Mouse (Mus musculus): ENCODE measurements at regions not wholly inside any gene's neighbourhood (a gene's known extent, or its start where the extent isn't known, plus 50 kb on each side); places are given as distances from the start of the nearest gene placed in this dataset.

DNA sequence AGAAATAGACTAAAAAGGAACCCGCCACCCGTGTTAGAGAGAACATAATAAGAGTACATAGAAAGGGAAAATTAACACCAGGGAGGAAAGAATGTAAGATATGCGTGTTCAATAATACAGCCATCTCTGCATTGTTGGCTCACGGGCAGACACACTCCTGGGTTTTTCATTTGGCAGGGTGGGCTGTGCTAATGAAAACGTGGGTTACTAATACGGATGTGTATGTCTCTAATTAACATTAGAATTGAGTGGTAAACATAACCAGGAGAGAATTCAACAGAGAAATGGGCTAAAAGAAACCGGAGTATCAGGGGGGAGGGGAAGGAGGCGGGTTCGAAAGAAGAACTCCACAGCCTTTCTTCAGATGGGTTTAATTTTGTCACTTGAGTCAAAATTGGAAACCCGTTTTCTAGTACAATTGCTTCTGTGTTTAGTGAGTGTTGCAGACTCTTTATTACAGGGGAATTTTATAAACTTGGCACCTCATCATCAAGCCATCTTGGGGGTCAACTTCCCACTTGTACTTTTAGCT, 134.4 kb upstream of the Kiz start:
- ATAC-seq (ENCODE audit: insufficient read depth) (no peak), DNase-seq (ENCODE audit: low read depth in 3 of 3, low spot score in 3 of 3) (no peak)
- Histone ChIP-seq H3K4me2 (ENCODE audit: low read depth) (no peak overlapping the region), H3K4me1 (replicated peaks; ENCODE audit: control insufficient read depth in 2 of 2, insufficient read depth in 2 of 2, low read length in 1 of 2) (no peaks in the 10 kb centered on the region), H3K9ac (replicated peaks) (no peak overlapping the region), H3K36me3 (replicated peaks; ENCODE audit: control insufficient read depth, insufficient read depth, low read depth) (no peaks in the 10 kb centered on the region), H3K27ac (no peak overlapping the region), H3K4me3 (ENCODE audit: insufficient read depth in 1 of 2, low read depth in 2 of 2, low read length in 2 of 2) (no peak overlapping the region), H3K27me3 (ENCODE audit: control insufficient read depth, insufficient read depth, low read length) (no peaks in the 10 kb centered on the region), H3K9me3 (ENCODE audit: control insufficient read depth, low read length) (no peaks in the 10 kb centered on the region)
- WGBS (ENCODE audit: insufficient replicate concordance): 47% methylated on average over 10 of the region's 10 CpGs
- TF ChIP-seq EP300 (IDR thresholded peaks at IDR 0.05; ENCODE audit: low read depth) (no peak), CTCF (IDR thresholded peaks at IDR 0.05; ENCODE audit: low read depth) (no peak)

DNA sequence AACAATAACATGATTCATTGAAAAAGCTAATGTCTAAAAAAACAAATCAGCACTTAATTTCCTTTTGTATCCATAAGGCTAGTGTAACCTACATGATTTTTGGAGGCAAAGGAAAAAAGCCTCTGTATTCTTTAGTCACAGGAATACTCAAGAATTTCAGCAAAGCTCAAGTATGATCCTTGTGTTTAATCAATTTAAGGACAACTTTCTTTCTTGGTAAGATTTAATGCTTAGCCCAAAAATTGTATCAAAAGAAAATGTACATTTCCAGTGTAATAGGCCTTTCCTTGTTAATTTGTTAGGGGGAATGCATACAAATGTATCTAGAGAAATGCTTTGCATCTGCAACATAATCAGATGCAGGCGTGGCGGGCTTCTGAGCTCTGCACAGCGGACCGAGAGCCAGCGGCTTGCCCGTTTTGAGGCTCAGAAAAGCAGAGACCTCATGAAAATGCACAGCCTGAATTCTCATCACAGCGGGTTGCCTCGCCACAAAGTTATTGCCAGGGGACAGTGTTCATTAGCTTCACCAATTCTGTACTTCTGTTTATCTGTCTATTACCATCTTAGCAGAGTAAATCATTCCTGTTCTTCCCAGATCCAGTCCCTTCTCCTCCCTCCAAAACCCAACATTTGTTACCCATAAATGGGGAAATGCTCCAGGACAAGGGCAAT, 133.2 kb upstream of the Kiz start:
- H3K4me1 ChIP-seq (replicated peaks; ENCODE audit: control insufficient read depth in 2 of 2, insufficient read depth in 2 of 2, low read length in 1 of 2): no peaks in the 10 kb centered on the region
- ATAC-seq (ENCODE audit: insufficient read depth) (no peak), DNase-seq (ENCODE audit: low read depth in 3 of 3, low spot score in 3 of 3) (no peak)
- H3K27me3 ChIP-seq (ENCODE audit: control insufficient read depth, insufficient read depth, low read length): no peaks in the 10 kb centered on the region
- H3K27ac ChIP-seq: no peak overlapping the region
- no peaks in the 10 kb centered on the region for H3K9me3 ChIP-seq (ENCODE audit: control insufficient read depth, low read length)
- H3K36me3 ChIP-seq (replicated peaks; ENCODE audit: control insufficient read depth, insufficient read depth, low read depth): no peaks in the 10 kb centered on the region
- H3K4me2 ChIP-seq (ENCODE audit: low read depth): no peak overlapping the region
- TF ChIP-seq CTCF (IDR thresholded peaks at IDR 0.05; ENCODE audit: low read depth): no peak
- no peak for TF ChIP-seq EP300 (IDR thresholded peaks at IDR 0.05; ENCODE audit: low read depth)
- 63% methylated on average over 8 of the region's 8 CpGs for WGBS (ENCODE audit: insufficient replicate concordance)
- H3K9ac ChIP-seq (replicated peaks): no peak overlapping the region
- H3K4me3 ChIP-seq (ENCODE audit: insufficient read depth in 1 of 2, low read depth in 2 of 2, low read length in 2 of 2): no peak overlapping the region

DNA sequence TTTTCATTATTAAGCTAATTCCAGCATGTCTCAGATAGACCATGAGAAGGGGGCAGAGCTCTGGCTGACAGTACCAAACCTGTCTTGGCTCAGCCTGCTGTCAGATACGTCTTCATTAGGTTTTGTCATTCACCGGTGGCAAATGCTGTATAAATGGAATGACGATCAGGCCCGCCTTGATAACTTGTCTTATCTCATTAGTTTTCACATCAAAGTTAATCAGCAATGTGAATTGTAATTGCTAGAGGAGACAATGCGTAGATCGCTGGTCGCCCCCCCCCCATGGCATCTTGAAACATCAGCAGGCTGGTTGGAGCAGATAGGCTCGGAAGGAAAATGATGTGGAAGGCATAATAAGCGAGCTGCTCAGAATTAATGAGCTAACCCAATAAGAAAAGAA, 132.5 kb upstream of the Kiz start:
- no peaks in the 10 kb centered on the region for H3K9me3 ChIP-seq (ENCODE audit: control insufficient read depth, low read length)
- no peak overlapping the region for H3K27ac ChIP-seq
- ATAC-seq (ENCODE audit: insufficient read depth) (no peak), DNase-seq (ENCODE audit: low read depth in 3 of 3, low spot score in 3 of 3) (no peak)
- no peaks in the 10 kb centered on the region for H3K36me3 ChIP-seq (replicated peaks; ENCODE audit: control insufficient read depth, insufficient read depth, low read depth)
- no peaks in the 10 kb centered on the region for H3K27me3 ChIP-seq (ENCODE audit: control insufficient read depth, insufficient read depth, low read length)
- H3K4me1 ChIP-seq (replicated peaks; ENCODE audit: control insufficient read depth in 2 of 2, insufficient read depth in 2 of 2, low read length in 1 of 2): no peaks in the 10 kb centered on the region
- H3K4me3 ChIP-seq (ENCODE audit: insufficient read depth in 1 of 2, low read depth in 2 of 2, low read length in 2 of 2): no peak overlapping the region
- no peak overlapping the region for H3K4me2 ChIP-seq (ENCODE audit: low read depth)
- TF ChIP-seq CTCF (IDR thresholded peaks at IDR 0.05; ENCODE audit: low read depth) (no peak), EP300 (IDR thresholded peaks at IDR 0.05; ENCODE audit: low read depth) (no peak)
- WGBS (ENCODE audit: insufficient replicate concordance): 62% methylated on average over 9 of the region's 9 CpGs
- no peak overlapping the region for H3K9ac ChIP-seq (replicated peaks)

DNA sequence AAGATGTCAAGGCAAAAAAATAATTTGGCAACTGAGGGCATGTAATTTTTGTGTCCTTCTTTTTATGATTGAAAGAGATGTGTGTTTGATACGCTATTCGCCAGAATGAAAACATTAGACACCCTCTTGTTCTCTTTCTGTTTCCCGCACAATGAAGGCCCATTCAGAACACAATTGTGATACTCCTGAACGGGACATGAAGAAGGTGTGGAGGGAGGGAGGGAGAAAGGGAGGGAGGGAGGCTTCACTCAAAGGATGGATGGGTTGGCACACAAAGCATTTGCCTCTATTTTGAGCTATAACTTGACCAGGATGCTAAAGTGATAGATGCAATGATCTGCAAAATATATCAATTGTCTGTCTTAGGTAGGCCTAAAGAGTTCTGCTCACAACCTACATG, 132.0 kb upstream of the Kiz start:
- Histone ChIP-seq H3K36me3 (replicated peaks; ENCODE audit: control insufficient read depth, insufficient read depth, low read depth) (no peaks in the 10 kb centered on the region), H3K4me3 (ENCODE audit: insufficient read depth in 1 of 2, low read depth in 2 of 2, low read length in 2 of 2) (no peak overlapping the region), H3K27ac (no peak overlapping the region), H3K4me2 (ENCODE audit: low read depth) (no peak overlapping the region), H3K9ac (replicated peaks) (no peak overlapping the region), H3K27me3 (ENCODE audit: control insufficient read depth, insufficient read depth, low read length) (no peaks in the 10 kb centered on the region), H3K4me1 (replicated peaks; ENCODE audit: control insufficient read depth in 2 of 2, insufficient read depth in 2 of 2, low read length in 1 of 2) (no peaks in the 10 kb centered on the region), H3K9me3 (ENCODE audit: control insufficient read depth, low read length) (no peaks in the 10 kb centered on the region)
- 70% methylated on average over 4 of the region's 4 CpGs for WGBS (ENCODE audit: insufficient replicate concordance)
- DNase-seq (ENCODE audit: low read depth in 3 of 3, low spot score in 3 of 3) (no peak), ATAC-seq (ENCODE audit: insufficient read depth) (no peak)
- TF ChIP-seq EP300 (IDR thresholded peaks at IDR 0.05; ENCODE audit: low read depth): no peak
- no peak for TF ChIP-seq CTCF (IDR thresholded peaks at IDR 0.05; ENCODE audit: low read depth)

DNA sequence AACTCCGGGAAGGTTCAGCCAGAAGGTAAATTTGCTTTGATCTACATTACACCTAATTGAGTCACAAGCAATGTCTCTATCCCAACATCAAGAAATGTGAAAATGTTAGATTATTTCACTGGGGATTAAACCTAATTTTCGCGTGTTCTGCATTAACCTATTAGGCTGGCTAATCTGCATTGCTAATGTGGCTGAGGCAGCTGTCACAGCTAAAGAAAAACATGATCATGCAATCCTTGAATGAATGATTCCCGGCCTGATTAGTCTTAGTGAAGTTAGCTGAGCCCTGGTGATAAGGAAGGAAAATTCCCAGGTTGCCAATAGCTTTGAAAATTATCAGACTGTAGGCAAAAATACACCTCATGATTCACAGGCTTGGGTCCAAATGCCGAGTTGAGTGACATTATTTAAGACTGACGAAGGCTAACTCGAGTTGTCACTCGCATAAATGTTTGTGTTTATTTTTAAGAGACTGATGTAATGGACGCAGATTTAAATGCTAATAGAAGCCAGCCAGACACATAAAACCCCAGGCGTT, 131.5 kb upstream of the Kiz start:
- Histone ChIP-seq H3K27ac (no peak overlapping the region), H3K36me3 (replicated peaks; ENCODE audit: control insufficient read depth, insufficient read depth, low read depth) (no peaks in the 10 kb centered on the region), H3K4me3 (ENCODE audit: insufficient read depth in 1 of 2, low read depth in 2 of 2, low read length in 2 of 2) (no peak overlapping the region), H3K9ac (replicated peaks) (no peak overlapping the region), H3K4me2 (ENCODE audit: low read depth) (no peak overlapping the region), H3K4me1 (replicated peaks; ENCODE audit: control insufficient read depth in 2 of 2, insufficient read depth in 2 of 2, low read length in 1 of 2) (no peaks in the 10 kb centered on the region), H3K27me3 (ENCODE audit: control insufficient read depth, insufficient read depth, low read length) (no peaks in the 10 kb centered on the region), H3K9me3 (ENCODE audit: control insufficient read depth, low read length) (no peaks in the 10 kb centered on the region)
- no peak for DNase-seq (ENCODE audit: low read depth in 3 of 3, low spot score in 3 of 3)
- ATAC-seq (ENCODE audit: insufficient read depth): no peak
- no peak for TF ChIP-seq EP300 (IDR thresholded peaks at IDR 0.05; ENCODE audit: low read depth)
- 56% methylated on average over 10 of the region's 10 CpGs for WGBS (ENCODE audit: insufficient replicate concordance)

All from liver, embryonic 14.5 days (tissue).